Mouse (Mus musculus) urinary bladder, postnatal 36 days (tissue): ENCODE measurements around the gene 4930579G24Rik.
A peak's percentile ranks its signal among the peaks of the same experiment; 100 is the strongest.

ENCODE experiments used
- DNase-seq, 2 experiments: peaks; one replicate each; pipeline ENCODE4 v3.0.0; 2022; ENCODE audit warnings: low spot score in 2 of 2, mixed read lengths in 1 of 2

The 4930579G24Rik gene

GRCm38 (mm10) chr3:79628561-79629415 lies at the start of gene 4930579G24Rik:
Gene 4930579G24Rik (plus strand): TSS chr3:79629079.
- peak; percentile 87 to 94 for DNase-seq

GRCm38 (mm10) chr3:79579891-79580575 lies 48.8 kb upstream of the 4930579G24Rik start:
- DNase-seq = no peak

- DNase-seq = peak; percentile 78 to 87
Measured at GRCm38 (mm10) chr3:79586804-79587203, 42.1 kb upstream of the 4930579G24Rik start.

GRCm38 (mm10) chr3:79589671-79590070 lies 39.2 kb upstream of the 4930579G24Rik start:
- DNase-seq = no peak

- DNase-seq = peak; percentile 57 to 80
Measured at GRCm38 (mm10) chr3:79590863-79591792, 37.8 kb upstream of the 4930579G24Rik start, which contains the start of gene Ppid. Gene Ppid (plus strand): TSS chr3:79591342.

- DNase-seq = no peak
Measured at GRCm38 (mm10) chr3:79591793-79592471, 36.9 kb upstream of the 4930579G24Rik start.

- no peak for DNase-seq
Measured at GRCm38 (mm10) chr3:79595468-79595867, 33.4 kb upstream of the 4930579G24Rik start.

- no peak for DNase-seq
Measured at GRCm38 (mm10) chr3:79609886-79610285, 19.0 kb upstream of the 4930579G24Rik start.

GRCm38 (mm10) chr3:79627484-79628181 lies 1.2 kb upstream of the 4930579G24Rik start:
- DNase-seq = no peak

GRCm38 (mm10) chr3:79628182-79628560 lies 708 bp upstream of the 4930579G24Rik start:
- no peak for DNase-seq

- peak in 1 of 2 experiments; percentile 66 for DNase-seq
Measured at GRCm38 (mm10) chr3:79629416-79629730, 494 bp downstream of the 4930579G24Rik start, which contains the start of gene Etfdh. Gene Etfdh (minus strand): TSS chr3:79629500.

- DNase-seq = no peak
Measured at GRCm38 (mm10) chr3:79652129-79652528, 23.2 kb downstream of the 4930579G24Rik start.

- DNase-seq = no peak
Measured at GRCm38 (mm10) chr3:79656682-79657081, 27.8 kb downstream of the 4930579G24Rik start.

GRCm38 (mm10) chr3:79664787-79665408 lies 36.0 kb downstream of the 4930579G24Rik start:
- DNase-seq = peak; percentile 5 to 6

GRCm38 (mm10) chr3:79670556-79670955 lies 41.7 kb downstream of the 4930579G24Rik start:
- no peak for DNase-seq

- no peak for DNase-seq
Measured at GRCm38 (mm10) chr3:79672188-79672587, 43.3 kb downstream of the 4930579G24Rik start.

- DNase-seq = peak; percentile 21 to 35
Measured at GRCm38 (mm10) chr3:79673082-79673481, 44.2 kb downstream of the 4930579G24Rik start.

GRCm38 (mm10) chr3:79674641-79675040 lies 45.8 kb downstream of the 4930579G24Rik start:
- no peak for DNase-seq

- DNase-seq = no peak
Measured at GRCm38 (mm10) chr3:79676411-79676810, 47.5 kb downstream of the 4930579G24Rik start.
